Mouse (Mus musculus): ENCODE results near the gene Minpp1.

The Minpp1 gene

DNA sequence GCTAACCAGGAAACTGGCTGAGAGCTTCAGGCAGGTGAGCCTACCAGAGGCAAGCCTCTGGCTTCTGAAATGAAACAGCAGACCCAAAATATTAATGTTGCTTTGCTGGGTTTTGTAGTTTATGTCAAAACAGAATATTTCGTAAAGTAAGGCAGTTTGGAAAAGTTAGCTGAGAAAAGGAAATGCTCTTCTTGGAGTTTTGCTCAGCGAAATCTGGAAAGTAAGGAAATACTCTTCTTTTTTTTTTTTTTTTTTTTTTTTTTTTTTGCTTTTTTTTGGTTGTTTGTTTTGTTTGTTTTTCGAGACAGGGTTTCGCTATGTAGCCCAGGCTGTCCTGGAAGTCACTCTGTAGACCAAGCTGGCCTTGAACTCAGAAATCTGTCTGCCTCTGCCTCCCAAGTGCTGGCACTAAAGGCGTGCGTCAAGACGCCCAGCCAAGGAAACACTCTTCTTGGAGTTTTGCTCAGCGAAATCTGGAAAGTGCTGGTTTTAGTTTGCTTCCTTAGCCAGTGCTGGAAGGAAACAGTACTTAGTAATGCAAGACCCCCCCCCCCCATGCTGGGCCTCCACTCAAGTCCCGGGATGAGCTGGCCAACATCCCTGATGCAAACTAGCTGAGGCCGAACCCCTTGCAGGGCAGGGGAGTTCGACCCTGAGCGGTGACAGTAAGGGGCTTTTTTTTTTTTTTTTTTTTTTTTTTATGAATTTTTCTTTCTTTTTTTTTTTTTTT, 3.8 kb downstream of the Minpp1 start:
- no peak for DNase-seq (ENCODE audit: low read depth, low spot score)

DNA sequence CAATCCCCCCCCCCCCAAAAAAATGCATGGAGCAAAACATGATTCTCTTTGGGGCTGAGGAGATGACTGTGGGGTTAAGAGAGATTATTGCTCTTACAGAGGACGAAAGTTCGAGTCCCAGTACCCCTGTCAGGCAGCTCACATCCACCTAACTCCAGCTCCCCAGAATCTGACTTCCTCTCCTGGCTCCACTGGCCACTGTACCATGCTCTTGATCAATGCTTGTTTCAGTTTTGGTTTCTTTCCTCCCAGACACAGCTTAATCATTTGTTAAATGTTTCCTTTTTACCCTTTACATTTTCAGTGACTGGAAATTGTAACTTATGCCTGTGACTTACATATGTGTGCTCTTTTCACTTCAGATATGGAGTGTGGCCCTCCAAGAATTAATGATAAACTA, 5.4 kb downstream of the Minpp1 start:
- DNase-seq (ENCODE audit: low read depth, low spot score) = no peak

DNA sequence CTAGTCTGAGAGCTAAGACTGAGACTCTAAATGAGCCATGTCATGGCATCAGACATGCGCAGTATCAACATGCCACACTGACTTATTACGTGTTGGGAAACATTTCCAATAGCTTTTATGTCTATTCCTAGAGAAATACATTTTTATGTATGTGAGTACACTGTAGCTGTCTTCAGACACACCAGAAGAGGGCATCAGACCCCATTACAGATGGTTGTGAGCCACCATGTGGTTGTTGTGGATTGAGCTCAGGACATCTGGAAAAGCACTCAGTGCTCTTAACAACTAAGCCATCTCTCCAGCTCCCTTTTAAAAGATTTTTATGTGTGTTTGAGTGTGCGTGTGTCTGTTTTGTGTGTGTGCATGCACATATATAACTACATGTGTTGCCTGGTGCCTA, 6.8 kb downstream of the Minpp1 start:
- DNase-seq (ENCODE audit: low read depth, low spot score) = no peak

DNA sequence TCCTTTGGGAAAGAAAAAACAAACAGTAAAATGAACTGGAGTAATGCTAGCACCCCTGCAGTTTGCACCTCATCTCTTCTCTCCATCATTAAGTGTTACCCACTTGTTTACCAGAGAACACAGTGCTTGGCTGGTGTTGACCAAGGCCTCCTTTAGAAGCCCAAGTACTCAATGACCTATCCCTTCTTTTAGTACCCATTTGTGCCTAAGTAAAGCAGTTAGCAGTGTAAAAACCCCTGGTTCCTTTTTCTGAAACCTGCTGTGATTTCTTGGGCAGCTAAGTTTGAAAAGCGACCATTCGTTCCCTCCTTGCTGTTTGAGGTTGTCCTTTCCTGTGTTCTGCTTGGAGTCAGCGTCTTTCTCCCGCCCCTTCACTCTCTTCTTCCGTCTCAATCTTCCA, 7.4 kb downstream of the Minpp1 start:
- DNase-seq (ENCODE audit: low read depth, low spot score) = no peak

DNA sequence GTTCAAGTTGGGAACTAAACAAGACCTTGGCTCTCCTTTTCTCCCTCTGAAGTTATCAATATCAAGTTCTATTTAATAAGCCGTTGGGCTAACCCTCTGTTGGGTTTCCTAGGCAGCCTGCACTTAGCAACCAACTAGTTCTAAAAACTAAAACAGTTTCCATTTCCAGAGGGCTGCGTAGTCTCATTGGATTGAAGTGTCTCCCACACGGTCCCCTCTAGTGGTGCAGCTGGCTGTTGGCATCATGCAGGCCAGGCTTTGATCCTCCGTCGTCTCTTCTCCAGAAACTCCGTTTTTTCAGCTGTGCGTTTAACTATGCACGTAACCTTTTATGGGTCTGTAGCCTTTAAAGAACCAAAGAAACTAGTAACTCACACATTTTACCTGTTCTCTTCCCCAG, 7.9 kb downstream of the Minpp1 start:
- DNase-seq (ENCODE audit: low read depth, low spot score) = no peak

DNA sequence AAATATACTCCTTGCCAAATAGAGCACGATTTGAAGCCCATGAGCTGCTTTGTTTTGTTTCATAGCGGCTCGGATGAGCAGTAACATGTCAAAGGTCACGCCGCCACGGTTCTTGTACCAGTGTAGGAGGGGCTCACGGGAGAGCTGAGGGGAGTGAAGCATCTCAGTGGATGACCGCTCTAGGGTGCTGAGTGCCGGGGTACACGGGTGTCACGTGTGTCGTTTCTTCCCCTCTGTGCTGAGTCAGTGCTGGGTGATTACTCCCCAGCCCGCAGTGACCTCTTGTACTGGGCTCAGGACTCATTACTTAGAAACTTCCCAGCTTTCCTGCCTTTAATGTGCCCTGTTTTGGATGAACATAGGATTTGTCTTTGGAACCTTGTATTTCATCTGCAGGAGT, 9.0 kb downstream of the Minpp1 start:
- no peak for DNase-seq (ENCODE audit: low read depth, low spot score)

DNA sequence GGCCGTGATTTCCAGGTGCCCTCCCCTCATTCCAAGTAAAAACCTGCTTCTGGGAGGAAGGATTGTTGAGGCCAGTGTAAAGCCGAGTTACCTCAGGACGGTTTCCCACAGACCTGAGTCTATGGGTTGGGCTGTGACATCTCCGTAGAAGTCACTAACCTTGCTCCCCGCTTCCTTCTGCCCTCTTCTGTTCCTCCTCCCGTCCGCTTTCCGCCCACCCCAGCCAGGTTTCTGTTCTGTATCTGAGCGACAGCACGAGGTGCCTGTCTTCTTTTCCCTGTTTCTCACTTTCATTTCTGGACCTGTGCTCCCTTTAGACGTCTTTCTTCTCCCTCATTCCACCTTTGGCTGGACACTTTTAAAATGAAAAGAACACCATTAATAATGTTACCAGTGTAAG, 9.5 kb downstream of the Minpp1 start:
- no peak for DNase-seq (ENCODE audit: low read depth, low spot score)

DNA sequence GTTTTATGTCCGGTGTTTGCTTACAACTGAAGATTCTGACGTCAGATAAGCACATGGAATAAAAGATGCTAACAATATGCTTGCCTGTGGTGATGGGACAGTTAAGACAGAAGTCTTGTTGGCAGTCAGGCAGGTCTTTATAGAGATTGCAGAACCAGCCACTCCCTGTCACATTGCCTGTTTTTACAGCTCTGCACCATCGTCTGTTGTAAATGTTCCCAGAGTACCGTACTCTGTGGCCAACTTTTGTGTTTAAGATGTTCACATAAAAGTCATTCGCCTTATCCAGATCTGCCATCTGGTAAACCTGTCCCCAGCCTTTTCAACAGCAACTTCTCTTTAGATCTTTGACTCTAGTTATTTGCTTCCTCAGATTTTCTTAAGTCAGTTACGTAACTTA, 11.8 kb downstream of the Minpp1 start:
- no peak for DNase-seq (ENCODE audit: low read depth, low spot score)

DNA sequence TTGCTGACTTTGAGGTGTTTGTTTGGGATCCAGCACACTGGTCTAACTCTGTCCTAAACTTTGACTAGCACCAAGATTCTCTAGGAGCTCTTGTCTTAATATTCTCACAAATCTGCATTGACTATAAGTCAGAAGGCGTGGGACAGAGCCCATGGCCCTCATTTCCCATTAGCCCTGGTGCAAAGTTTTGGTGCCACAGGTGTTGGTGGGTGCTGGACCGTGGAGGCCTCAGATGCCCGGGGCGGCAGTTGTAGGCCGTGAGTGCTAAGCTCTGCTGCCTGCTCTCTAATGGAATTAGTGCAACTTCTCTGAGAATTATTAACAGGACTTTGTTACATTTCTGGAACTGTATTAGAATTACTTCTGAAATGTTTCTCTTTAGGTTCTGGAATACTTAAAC, 12.4 kb downstream of the Minpp1 start:
- no peak for DNase-seq (ENCODE audit: low read depth, low spot score)

DNA sequence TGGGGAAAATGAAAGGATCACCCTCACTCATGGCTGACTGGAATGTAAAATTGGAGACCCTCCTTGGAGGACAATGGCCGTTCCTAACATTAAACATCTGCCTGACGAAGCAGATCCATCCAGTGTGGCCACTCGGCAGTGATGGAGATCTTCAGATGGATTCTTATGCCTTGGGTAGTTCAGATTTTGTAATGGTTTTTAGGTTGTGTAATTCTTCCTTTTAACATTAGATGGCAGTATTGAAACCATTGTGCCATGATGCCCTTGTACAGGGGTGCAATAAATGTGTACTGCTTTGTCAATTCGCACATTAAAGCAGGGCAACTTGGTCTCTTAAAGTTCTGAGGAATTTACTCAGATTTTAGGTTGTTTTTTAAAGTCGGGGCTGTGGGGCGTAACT, 15.8 kb downstream of the Minpp1 start:
- DNase-seq (ENCODE audit: low read depth, low spot score) = no peak

DNA sequence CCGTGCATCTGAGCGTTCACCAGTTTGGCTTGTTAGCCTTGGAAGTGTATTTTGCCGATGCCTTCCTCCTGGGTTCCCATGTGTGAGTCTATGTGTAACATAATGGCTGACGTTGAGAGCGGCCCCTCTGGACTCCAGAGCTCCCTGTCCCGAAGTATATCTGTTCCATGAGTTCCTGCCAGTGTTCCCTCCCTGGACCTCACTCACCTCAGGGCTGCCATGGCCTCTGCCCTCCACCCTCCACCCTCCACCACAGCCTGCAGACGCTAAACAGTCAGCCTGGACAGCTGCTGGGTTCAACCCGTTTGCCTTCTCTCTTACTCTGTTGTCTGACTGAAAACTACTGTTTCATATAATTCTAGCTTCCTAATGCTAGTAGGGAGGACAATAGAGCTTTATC, 20.5 kb downstream of the Minpp1 start:
- no peak for DNase-seq (ENCODE audit: low read depth, low spot score)

DNA sequence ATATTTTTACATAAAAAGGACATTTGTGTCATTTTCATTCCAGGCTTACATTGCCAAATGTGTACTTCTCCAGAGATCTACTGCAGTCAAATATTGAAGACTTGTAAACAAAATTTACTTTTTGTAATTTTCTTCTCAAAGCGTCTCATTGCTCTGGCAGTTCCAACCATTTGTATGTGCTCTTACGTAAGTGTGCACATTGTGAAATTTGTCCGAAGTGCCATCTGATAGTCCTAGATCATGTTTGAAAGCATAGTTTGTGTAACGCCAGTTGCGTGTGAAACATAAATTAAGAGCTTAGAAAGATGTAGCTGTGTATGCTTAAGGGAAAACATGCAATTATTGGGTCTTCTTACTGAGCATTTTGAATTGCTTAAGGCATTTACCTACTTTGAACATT, 20.9 kb downstream of the Minpp1 start:
- no peak for DNase-seq (ENCODE audit: low read depth, low spot score)

DNA sequence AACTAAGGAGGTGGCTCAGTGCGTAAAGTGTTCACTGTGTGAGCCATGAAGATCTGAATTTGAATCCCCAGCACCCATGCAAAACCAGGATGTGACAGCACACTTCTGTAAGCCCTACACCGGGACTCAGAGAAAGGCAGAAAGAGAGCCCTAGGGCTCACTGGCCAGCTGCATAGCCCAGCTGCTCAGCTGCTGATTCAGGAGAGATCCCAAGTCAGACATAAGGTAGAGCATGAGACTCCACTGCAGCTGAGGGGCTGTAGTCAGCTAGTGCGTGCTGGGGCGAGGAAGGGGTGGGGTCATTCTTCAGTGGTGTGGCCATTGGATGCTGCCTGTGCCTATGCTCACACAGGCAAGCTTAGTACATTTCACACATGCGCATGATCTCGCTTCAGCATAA, 21.5 kb downstream of the Minpp1 start:
- DNase-seq (ENCODE audit: low read depth, low spot score) = no peak

DNA sequence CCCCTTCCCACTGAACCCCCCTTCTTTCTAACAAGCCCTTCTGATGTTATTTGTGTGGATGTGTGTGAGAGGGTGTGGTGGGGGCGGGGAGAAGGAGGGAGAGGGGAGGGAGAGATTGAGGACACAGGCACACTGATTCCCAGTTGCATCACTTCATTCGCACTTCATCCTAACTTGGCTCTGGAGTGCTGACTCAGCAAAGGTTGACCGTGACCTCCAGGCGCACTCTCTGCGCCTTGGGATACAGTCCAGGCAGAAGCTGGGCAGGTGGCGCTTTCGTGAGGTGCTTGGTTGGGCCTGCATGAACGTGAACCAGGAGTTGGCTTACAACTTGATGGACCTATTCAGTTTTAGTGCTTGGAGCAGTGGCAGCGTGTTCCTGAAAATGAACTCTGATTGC, 22.0 kb downstream of the Minpp1 start:
- DNase-seq (ENCODE audit: low read depth, low spot score) = no peak

DNA sequence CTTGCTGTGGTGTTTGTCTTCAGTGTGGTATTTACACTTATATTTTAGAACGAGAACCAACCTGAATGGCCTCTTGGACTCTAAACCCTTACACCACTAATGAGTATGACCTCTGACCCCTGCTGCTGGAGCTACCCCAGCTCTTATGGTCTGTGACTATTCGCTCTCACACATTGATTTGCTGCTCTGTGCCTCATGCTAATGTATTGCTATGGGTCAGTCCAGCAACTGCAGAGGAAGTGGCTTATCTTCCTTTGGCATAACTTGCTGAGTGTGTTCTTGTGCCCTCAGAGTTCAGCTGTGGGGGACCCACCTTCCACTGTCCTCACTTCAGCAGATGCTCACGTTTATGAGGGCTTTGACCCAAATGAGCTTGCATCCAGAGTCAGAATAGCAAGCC, 24.7 kb downstream of the Minpp1 start:
- DNase-seq (ENCODE audit: low read depth, low spot score) = no peak

DNA sequence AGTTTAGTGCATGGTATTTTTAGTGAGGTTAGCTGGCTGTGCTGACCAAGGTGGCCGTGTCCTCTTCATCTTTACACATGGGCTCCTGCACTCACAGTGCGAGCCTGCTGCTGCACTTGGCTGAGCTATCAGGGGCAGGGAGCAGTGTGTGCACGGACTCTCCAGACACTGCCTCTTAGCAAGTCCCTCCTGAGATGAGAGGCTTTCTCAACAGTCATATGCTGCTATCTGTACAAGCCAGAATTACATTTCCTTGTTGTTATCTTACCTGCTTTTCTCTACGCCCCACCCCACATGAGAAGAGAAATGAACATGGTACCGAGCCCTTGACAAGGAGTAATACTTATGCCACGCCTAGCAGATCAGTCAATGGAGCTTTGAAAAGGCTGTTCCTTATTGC, 25.4 kb downstream of the Minpp1 start:
- no peak for DNase-seq (ENCODE audit: low read depth, low spot score)

DNA sequence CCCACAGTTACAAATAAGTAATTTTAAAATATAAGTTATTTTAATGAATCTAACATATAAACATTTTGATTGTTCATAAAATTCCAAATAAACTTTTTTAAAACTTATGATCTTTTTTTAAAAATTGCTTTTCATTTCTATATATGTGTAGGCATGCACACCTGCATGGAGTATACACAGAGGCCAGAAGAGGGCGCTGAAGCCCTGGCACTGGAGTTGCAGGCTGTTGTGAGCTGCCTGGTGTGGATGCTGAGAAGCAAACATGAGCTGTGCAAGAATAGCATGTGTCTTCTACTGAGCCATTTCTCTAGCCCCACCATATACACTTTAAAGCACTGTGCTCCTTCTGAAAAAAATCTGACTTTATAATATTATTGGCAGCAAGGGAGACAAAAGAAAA, 26.9 kb downstream of the Minpp1 start:
- no peak for DNase-seq (ENCODE audit: low read depth, low spot score)

DNA sequence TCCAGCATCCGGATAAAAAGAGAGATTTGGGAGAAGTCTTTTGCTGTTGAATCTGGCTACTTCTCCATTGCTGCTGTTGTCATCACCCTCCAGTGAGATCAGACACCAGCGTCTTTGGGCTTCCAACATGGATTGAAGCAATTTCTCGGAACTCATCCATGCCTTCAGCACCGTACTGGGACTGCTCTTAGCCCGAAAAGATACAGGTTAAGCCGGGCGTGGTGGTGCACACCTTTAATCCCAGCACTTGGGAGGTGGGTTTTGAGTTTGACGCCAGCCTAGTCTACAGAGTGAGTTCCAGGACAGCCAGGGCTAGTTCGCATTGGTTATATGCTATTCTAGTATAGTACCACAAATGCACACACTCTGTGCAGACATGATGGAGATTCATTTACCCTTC, 31.0 kb downstream of the Minpp1 start:
- DNase-seq (ENCODE audit: low read depth, low spot score) = no peak

DNA sequence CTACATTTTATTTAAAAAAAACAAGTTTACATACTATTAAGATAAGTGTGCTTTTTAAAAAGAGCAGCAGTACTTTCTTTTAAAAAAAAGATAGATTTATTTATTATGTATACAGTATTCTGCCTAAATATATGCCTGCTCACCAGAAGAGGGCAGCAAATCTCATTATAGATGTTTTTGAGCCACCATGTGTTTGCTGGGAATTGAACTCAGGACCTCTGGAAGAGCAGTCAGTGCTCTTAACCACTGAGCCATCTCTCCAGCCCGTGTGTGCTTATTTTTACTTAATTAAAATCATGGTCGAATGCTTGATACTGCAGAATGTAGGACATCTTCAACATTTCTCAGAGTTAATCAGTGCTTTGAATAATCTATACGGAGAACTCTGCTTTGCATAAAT, 35.9 kb downstream of the Minpp1 start:
- DNase-seq (ENCODE audit: low read depth, low spot score) = no peak

DNA sequence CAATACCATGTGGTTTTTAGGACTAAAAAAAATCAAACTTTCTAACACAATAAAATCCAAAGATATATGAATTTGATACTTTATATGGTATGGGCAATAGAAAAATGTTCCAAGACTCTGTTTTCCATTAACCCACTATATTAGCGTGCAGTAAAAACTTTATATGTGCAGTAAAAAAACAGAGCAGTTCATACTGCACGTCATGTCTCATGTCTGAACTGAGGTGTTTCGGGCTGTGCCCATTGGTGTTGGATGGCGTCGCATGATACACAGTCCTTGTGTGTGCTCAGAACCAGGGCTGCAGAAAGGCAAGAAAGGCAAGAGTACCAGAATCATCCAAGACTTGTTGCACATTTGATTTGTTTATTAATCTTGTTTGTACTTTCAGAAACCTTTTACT, 36.7 kb downstream of the Minpp1 start:
- no peak for DNase-seq (ENCODE audit: low read depth, low spot score)

DNA sequence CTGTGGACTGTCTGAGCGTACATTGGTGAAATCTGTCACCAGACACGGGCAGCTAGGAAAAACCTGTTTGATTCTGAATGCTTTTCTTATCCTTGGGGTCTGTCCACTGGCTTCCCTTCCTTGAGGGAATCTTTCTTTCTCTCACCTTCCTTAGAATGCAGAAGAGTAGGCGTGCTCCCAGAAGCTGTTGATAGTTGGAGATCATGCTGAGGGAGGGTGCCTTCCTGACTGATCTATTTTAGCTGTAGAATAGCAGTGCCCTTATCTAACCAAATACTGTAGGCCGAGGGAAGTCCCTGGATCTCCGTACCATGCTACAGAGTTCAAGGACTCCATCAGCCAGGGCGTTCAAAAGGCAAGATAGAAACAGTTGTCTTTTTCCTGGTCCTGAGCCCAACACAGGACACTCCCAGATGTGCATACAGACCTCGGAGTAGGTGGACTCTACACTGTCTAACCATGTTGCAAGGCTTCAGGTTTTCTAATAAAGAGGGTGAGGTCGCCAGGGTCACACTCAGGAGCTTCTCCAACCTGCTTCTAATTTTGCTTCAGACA, 37.3 kb downstream of the Minpp1 start:
- DNase-seq (ENCODE audit: low read depth, low spot score) = no peak

DNA sequence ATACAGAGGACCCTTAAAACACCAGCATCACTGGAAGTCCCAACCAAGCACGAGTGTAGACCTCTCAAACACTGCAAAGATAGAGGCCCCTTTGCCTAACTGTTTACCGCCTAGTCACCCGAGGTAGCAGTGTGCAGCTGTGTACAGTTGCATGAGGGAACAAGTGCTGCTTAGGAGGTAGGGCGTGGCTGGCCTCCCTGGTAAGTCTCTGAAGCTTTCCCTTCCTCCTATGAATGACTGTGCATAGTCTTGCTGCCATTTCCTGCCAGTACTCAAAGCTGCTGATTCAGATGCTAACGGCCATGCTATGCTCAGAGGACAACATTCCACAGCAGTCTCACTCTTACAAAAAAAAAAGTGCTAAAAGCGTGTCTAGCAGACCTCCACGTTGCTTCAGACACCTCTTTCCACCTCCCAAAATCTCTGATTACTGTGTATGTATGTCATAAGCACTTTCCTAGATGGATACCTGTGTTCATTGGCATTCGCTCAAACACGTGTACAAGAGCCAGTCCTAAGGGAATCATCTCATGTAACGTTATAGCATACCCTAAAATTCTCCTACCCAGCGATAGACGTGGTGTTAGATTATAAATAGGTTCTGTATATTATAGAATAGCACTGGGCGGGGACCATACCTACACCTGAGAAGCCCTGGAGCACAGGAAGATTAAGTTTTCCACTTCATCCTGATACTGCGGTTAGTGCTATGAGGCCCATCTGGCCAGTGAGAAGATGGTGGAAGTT, 38.4 kb downstream of the Minpp1 start:
- DNase-seq (ENCODE audit: low read depth, low spot score) = no peak

DNA sequence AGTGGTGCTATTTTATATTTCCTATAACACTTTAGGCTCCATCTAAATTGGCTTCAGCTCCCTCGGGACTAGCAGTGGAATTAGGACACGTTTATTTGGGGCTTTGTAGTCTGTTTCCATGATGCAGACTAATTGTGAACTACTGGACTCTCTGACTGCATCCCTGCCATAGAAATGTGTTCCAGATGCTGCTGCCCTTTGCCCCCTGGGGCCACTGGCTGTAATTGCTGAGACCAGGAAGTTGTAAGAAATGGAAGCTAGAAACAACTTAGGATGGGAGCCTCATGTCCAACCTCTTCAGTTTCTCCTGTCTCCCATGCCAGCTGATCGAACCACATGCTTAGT, 38.9 kb downstream of the Minpp1 start:
- DNase-seq (ENCODE audit: low read depth, low spot score) = no peak

Data from c-Kit-negative CD71-positive TER-119-positive erythroid progenitor cells, embryonic 14.5 days (primary cell).